Mouse (Mus musculus) megakaryocyte progenitor cell, adult 5-6 weeks (primary cell): ENCODE data around the gene Tmc4. TPM values are rescaled to one million over a fixed set of nuclear protein-coding genes. Genes with fewer than 3 reads are reported as not detected.
A peak's percentile ranks its signal among the peaks of the same experiment; 100 is the strongest.

Source experiments
- ATAC-seq: replicated peaks from 2 replicates; pipeline ENCODE4 v1.8.0; 2016; ENCODE audit warnings: mild to moderate bottlenecking, moderate TSS enrichment, inconsistent platforms; ENCODE audit not compliant: poor library complexity
- total RNA-seq, 2 experiments: library from RNA; stranded (forward) in 1 of 2; stranded (reverse) in 1 of 2; fragments of 157-497, 149-512 nt in 1 of 2; fragments of 200-1000 nt in 1 of 2; gene quantifications; 2 replicates each; pipeline versions ENCODE4 v1.2.3 to v1.2.4; 2015 to 2017

Tmc4 gene
- total RNA-seq, 2 experiments from 2014 or later = 2.9 to 8.4 TPM

GRCm38 (mm10) chr7:3692987-3693808, 15.8 kb upstream of the Tmc4 start, which contains the start of gene Mboat7:
Gene Mboat7 (minus strand): TSS chr7:3693523.
- peak; percentile 67 for ATAC-seq

GRCm38 (mm10) chr7:3692382-3692986, 15.1 kb upstream of the Tmc4 start, which contains the start of gene Tsen34:
Gene Tsen34 (plus strand): TSS chr7:3692863.
- no peak for ATAC-seq

- no peak for ATAC-seq
These were observed 14.6 kb upstream of the Tmc4 start for GRCm38 (mm10) chr7:3691919-3692318.

DNA sequence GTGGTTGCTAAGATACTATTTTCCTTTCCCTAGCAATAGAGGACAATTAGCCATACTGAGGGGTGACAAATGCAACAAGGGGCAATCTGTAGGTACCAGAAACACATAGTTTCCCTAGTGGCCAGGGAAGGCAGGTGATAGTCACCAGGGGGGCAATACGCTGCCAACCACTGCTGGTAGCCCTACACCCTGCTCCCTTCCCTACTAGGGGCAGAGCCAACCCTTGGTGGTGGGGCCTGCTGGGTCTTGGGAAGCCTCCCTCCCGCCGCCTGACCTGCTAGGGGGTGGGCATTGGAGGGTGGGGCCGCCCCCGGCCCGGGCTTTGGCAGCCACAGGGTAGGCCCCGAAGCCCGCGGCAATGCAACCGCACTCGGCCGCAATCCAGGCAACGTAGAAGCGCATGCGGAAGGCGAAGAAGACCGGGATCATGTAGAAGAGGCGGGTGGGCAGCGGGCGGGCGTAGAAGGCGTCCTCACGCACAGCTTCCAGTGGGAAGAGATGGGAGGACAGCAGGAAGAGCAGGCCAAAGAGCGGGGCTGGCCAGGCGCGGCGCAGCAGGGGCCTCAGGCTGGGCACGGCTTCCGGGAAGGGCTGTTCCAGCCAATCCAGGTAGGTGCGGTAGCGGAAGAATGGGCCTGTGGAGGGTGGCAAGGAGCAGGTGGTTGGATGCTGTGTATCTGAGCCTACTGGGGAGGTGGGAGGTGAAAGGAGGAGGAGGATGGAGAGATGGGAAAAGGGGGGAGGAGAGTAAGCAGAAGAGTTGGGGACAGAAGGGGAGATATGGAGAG, 8.2 kb upstream of the Tmc4 start:
- ATAC-seq = no peak

DNA sequence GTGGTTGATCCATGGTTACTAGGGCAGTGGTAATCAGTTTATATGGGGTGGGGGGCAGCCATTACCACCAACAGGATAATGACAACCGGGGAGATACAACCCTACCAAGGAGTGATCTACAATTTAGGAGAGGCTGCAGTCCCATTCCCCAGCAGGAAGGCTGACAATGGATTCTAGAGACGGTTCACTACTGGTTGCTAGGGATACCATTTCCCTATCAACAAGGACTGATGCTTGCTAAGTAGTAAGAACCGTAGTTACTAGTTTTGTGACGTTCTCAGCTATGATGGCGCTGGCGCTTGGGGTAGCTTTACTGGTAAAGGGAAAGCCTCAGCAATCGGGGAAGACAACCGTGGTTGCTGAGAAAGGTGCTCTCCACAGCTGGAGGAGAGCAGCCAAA, 7.3 kb upstream of the Tmc4 start:
- no peak for ATAC-seq

GRCm38 (mm10) chr7:3683908-3684550, 6.7 kb upstream of the Tmc4 start:
- ATAC-seq = no peak

DNA sequence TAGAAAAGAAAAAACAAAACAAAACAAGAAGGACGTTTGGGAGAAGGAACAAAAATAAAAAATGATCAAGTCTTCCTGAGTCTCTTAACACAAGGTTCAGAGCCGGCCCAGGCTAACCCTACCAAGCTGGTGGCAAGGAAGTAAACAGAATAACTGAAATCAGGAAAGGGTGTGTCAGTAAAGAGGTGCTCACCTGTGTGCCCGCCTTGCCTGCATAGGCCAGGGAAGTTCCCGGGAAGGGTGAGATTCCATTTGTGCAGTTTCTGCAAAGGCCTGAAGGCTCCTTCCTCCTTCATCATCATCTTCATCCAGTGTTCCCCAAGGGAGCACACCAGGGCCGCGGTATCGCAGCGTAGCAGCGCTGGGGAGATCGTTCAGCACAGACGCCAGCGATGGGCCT, 982 bp downstream of the Tmc4 start:
- no peak for ATAC-seq

DNA sequence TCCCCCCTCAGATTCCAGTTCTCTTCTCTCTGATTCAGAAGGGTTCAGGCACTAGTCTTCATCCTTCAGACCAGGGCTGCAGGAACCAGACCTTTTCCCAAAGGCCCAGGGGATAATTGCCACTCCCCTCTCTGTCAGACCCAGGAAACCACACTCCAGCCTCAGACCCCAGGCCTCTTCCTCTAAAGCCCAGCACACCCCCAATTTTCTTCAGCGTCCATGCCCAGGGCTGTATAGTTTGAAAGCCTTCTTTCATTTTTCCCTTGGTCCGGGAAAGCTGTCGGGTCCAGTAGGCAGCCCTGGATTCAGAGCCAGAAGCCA, 2.2 kb downstream of the Tmc4 start:
- 0 out of 2 replicates have a peak, but pooled peaks have one; percentile 4 for ATAC-seq

DNA sequence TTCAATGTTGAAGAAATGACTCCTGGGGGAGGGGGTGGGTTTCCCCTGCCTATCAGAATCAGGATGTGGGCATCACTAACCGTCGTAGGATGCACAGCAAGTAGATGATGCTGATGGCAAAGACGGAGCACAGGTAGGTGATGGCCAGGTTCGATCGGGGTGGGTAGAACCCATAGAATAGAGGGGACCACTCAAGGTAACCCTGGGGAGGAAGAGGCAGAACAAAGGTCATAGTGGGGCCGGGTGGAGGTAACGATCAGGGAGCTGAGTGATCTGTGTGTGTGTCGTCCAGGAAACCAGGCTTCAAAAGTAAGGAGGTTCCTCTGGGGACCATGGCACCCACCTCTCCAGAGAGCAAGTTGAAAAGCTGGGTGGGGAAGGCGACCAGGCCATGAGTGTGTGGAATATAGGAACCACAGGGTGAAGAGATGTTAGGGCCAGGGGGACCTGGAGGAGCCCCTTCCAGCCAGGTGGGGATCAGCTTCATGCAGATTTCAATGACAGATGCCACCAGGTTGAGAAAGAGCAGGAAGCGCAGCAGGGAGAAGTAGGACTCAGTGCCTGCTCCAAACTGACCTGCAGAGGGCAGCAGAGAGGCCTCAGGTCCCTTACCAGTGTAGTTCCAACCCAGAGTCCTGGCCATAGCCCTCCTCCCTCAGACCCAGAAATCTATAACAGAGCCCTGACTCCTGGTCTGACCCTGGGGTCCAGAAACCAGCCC, 2.7 kb downstream of the Tmc4 start:
- peak; percentile 99 for ATAC-seq

- ATAC-seq = peak; percentile 18
These were observed 10.4 kb downstream of the Tmc4 start for GRCm38 (mm10) chr7:3666921-3667391.

GRCm38 (mm10) chr7:3665215-3666114, 11.9 kb downstream of the Tmc4 start, which contains the start of gene Leng1:
Gene Leng1 (minus strand): TSS chr7:3665840.
- ATAC-seq = peak; percentile 90

DNA sequence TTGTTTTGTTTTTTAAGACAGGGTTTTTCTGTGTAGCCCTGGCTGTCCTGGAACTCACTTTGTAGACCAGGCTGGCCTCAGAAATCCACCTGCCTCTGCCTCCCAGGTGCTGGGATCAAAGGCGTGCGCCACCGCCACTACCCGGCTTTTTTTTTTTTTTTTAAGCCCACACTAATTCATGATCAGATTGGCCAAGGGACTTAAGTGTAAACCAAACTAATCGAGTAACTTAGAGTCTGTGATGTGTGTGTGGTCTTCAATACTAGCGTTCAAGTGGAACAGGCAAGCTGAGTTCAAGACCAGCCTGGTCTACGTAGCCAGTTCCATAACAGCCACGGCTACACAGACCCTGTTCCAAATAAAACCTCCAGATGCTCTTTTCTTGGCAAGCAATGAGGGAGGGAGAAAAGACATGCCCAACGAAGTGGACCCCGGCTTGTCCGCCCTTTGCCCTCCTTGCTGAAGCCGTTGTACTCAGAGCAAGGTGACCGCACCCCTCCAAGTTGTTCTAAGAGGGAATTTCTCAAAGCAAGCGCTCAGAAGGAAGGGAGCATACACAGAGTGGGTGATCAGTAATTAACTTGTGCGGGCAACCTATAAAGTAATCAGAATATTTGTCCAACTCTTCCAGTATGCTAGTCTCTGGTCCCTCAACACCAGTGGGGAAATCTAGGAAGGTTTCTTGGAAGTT, 12.7 kb downstream of the Tmc4 start:
- no peak for ATAC-seq

DNA sequence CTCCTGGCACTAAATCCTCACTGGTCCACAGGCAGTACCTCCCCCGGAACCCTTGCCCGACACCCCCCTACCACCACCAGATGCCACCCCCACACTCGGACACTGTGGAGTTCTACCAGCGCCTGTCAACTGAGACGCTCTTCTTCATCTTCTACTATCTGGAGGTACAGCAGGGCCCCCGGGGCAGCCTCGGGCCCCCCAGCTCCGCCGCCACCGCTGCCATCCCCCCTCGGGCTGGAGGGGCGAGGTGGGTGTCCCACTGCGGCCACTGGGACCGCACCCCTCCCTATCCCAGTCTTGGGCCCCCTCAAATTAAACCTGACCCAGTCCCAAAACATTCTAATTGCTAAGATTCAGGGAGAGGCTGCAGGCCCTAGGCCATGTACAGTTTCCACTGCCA, 18.8 kb downstream of the Tmc4 start:
- no peak for ATAC-seq

DNA sequence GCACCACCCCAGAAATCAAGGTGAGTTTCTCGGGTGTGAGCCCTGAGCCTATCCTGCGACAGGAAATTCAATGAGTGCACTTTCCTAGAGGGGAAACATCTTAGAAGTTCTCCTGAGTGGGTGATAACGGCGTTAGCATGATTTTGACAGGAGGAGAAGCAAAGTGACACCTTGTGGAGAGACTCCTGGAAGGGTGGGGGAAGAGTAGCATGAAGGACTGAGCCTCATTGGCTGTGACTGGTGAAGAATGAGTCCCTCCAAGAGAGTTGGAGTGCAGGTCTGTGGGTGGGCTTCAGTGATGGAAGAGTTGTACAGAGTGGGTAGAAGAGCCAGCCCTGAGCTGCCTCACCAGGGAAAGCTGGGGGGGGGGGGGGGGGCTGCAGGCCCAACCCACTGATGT, 20.4 kb downstream of the Tmc4 start:
- ATAC-seq = no peak

DNA sequence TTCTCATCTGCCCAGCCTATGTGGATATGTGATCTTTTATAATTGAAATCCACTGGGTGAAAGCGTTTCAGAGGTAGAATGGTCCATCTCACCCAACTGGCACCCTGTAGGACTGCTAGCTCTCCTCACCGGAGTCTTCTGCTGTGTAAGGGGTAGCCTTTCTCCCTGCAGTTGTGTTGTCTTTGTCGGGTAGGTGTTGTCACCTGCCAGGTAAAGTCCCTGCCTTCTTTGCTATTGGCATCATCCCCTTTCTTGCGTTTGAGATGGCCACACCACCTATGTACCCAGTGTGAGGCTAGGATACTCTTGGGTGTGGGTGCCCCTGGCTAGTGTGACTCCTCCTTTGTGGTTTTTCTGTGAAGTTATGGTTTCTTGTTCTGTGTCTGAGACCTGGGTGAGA, 30.7 kb downstream of the Tmc4 start:
- ATAC-seq = no peak

GRCm38 (mm10) chr7:3646188-3646587, 31.2 kb downstream of the Tmc4 start:
- ATAC-seq = no peak

DNA sequence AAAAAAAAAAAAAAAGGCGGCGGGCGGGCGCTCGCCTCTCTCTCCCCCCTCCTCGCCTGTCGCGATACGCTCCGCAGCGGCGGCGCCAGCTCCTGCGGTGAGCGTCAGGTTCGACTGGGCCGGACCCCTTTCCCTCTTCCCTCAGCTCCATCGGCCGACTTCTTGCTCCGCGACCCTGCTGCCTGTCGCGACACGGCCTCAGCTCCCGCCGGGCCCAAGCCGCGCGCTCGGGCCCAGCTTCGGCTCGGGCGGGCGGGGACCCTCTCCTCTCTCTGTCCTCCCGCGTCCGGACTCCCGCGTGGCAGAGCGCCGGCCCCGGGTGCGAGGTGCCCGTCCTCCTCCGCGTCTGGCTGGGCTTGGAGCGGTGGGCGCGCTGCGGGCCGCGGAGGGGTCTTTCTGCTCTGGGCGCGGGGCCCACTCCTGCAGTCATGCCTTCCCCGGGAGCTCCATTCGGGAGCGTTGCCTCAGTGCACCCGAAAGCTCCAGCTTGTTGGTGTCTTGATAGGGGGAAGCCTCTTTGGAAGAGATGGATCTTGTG, 31.8 kb downstream of the Tmc4 start:
- peak; percentile 26 for ATAC-seq

- ATAC-seq = peak; percentile 81
These were observed 32.5 kb downstream of the Tmc4 start, which contains the start of gene Cnot3 for GRCm38 (mm10) chr7:3644672-3645487. Gene Cnot3 (plus strand): TSS chr7:3645268.
